Mouse (Mus musculus) urinary bladder, adult 18-20 months (tissue): ENCODE measurements around the gene Mfsd14b.

ENCODE experiments used
- DNase-seq, 2 experiments: peaks; one replicate each; pipeline ENCODE4 v3.0.0; 2022; ENCODE audit warnings: low spot score in 2 of 2, mixed read lengths in 2 of 2

Mfsd14b gene

DNA sequence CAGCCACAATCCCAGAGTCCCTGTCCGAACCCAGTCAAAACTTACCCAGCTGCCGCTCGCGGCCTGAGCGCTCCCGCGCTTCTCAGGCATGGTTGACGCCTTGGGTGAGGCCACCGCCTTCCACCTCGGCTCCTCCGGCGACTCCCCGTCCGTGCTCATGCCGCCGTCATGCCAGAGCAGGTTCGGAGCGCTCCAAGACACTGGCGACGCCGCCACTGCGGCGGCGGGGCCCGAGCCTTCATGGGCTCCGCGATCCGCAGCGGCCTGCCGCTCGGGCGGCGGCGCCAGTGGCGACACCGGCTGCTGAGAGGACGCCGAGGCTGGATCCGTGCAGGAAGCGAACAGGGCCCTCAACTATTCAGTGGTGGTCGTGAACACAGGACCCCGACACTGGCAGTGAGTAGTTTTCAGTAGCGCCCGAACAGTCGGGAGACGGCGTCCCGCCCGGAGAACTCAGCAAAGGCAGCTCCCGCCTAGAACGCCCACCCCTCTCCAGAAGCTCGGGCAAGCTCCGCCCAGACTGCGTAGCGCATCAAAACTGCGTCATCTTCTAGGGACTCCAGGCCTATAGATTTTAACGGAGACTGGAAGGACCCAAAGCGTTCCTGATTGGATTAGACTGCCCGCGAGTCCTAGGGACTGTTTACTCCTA lies at the start of gene Mfsd14b:
Gene Mfsd14b, minus strand, starts transcription at position 517 of the 652 bp plus-strand sequence.
- peak; percentile 85 to 94 for DNase-seq

DNA sequence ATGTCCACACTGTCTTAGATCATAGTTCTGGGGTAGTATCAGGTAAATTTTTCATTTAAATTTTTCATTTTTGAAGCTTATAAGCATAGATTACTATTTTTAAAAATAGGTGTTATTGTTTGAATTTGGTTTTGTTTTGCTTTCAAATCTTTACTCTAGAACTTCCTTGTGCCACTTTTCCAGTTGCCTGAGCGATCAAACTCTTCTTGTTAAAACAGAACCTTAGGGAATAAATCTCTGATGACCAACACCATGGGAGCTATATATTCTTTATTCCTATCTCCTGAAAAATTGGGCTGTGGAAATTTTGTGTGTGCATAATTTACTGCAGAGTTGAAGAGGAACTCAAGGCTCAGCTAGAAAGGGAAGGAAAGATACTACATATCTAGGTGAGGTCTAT lies 37.2 kb upstream of the Mfsd14b start, which contains the start of gene Olfr466:
Gene Olfr466, plus strand, starts transcription at position 301 of the 400 bp plus-strand sequence.
- no peak for DNase-seq

DNA sequence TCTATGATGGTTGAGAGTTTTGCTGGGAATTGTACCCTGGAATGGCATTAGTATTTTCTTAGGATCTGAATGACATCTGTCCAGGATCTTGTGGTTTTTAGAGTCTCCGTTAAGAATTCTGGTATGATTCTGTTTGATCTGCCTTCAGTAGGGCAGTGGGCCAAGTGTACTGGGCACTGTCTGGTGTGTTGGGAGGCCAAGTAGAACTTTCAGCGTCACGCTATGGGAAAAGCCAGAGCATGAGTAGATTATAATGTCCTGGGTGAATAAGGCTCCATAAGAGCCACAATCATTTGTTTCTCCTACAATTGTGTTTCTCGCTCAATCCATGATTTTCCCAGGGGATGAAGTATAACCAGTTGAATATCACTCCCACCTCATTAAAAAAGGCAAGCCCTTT lies 25.0 kb upstream of the Mfsd14b start, which contains the start of gene Olfr465-ps1:
Gene Olfr465-ps1, plus strand, starts transcription at position 301 of the 400 bp plus-strand sequence.
- DNase-seq, result no peak

DNA sequence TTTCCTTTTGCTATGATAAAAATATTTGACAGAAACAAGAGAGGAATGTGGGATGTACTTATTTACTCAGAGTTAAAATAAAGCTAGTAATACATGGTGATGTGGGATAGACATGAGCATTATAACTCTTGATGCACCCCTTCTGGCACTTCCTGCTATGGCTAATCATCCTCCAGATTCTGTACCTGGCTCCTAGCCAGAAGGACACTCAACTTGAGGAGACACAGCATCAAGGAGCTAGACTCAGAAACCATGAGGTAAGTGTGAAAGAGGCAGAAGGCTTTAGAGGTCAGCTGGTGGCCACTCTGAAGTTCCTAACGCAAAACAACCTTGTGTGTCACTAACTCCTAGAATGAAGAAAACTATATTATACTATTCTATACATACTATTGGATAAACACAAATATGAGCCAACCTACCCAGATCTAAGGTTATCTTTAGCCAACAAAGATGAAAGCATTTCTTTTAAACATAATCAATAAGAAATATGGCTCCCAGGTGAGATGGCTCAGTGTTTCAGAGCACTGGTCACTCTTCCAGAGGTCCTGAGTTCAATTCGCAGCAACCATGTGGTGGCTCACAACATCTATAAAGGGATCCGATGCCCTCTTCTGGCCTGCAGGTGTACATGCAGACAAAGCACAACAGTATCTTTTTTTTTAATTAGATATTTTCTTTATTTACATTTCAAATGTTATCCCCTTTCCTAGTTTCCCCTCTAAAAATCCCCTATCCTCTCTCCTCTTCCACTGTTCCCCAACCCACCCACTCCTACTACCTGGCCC lies 14.5 kb upstream of the Mfsd14b start:
- DNase-seq, result no peak

DNA sequence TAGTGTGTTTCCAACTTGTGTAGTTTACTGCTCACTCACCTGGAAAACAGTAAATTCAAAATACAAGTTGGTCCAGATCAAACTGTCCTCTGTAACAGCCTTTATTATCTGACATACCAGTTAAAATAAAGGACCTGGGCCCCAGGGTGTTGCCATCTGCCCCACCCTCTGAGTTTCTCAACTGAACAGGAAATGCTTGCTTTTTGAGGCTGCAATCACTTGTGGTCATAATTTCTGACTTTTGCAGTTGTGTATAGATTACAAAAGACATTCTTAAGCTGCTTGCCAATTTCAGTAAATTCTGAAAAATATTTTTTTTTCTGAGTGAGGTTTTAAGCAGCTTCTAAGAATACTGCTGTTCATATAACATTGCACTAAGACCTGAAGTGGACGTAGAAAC lies 9.3 kb upstream of the Mfsd14b start:
- DNase-seq, result no peak

DNA sequence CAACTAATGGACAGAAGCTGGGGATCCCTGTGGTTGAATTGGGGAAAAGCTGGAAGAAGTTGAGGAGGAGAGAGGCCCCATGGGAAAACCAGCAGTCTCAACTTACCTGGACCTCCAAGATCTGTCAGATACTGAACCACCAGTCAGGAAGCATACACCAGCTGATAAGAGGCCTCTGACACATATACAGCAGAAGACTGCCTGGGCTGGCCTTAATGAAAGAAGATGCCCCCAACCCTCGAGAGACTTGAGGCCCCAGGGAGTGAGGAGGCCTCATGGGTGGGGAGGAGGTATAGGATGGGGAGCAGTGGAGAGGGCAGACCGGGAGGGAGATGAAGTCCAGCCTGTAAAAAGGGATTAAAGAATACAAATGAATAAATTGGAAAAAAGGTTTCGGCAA lies 8.2 kb upstream of the Mfsd14b start:
- no peak for DNase-seq

DNA sequence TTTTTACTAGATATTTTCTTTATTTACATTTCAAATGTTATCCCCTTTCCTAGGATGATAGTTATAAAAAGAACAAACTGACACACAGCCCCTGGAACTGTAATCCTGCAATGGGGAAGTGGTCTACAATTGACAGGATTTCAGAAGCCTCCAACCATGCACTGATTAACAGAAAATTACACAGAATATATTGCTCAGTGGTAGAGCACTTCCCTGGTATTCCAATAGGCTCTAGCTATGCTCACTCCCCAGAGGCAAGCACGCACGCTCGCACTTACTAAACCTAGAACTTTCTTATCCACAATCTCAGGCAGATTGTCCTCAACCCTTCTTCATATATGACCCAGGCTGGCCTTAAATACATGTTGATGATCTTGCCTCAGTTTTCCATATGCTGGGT lies 464 bp upstream of the Mfsd14b start:
- no peak for DNase-seq

DNA sequence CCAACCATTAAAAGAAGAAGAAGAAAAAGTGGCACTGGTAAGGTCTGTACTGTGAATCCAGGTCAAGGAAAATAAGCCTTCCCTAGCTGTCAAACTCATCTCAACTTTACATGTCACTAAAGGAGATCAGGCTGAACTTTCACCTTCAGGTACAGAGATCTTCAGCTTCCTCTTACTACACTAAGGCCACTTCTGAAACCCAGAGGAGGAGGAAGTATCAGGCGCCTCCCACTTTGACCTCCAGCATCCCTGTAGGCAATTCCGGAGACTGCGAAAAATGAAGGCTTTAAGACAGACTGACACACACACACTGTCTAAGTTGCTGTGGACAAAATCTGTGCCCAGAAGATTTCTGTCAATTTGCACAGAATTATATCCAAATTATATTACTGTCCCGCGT lies 814 bp downstream of the Mfsd14b start:
- no peak for DNase-seq

DNA sequence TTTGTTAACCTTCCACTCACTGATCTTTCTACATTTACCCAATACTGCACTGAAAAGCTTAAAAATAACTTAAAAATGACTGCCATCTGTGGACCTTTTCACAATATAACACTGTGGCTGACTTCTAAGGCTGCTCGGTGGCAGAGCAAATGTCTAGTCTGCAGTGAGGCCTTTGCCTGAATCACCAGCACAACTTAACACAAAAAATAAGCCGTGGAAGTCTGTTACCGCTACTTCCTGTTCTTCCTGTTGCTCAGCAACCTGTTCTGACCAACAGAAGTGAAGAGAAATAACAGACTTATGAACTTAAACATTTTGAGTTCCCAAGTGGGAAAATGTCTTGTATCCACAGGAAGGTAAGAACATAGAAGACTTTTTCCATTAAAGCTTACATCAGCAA lies 11.5 kb downstream of the Mfsd14b start:
- DNase-seq, result no peak

DNA sequence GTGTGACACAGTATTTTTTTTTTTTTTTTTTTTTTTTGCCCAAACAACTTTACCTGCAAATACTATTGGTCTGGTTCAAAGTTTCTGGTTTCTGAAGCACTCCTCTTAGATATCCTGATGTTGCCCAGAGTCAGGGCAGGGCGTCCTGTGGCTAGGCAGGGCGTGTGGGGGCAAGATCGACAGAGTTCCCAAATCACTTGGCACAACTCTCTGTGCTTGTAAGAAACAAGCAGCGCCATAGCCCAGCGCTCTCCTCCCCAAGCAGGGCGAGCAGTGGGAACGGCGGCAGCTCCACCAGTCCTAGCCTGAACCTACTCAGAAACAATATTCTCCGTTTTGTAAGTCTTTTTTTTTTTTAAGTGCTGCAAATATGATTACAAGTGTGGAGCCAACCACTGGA lies 12.1 kb downstream of the Mfsd14b start:
- no peak for DNase-seq

DNA sequence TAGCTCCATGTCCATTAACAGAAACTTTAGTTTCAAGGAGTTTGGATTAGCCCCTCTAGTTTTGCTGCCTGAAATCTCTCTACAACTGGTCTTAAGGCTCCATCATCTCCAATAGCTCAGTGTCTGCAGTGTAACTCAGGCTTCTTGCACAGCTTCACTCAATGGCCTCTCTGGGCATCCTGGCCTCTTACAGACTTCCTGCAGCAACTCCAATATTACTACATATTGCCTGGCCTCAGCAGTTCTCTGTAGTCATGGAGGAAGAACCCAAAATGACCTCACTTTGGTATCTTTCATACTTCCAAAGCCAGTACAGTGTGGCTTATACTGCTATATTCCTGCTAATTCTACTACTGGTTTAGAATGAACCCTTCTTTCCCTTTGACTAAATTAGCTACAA lies 15.8 kb downstream of the Mfsd14b start:
- no peak for DNase-seq

DNA sequence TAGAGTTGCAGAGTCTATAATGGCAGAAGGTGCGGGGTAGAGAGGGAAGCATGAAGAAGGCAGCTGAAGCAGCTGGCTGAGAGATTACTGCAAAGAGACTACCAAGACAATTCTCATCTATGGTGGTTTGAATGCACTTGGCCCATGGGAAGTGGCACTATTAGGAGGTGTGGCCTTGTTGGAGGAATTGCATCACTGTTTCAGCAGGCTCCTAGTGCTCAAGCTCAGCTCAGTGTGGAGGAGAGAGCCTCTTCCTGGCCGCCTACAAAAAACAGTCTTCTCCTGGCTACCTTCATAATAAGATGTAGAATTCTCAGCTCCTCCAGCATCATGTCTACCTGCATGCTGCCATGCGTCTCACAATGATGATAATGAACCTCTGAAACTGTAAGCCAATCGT lies 16.9 kb downstream of the Mfsd14b start:
- no peak for DNase-seq

DNA sequence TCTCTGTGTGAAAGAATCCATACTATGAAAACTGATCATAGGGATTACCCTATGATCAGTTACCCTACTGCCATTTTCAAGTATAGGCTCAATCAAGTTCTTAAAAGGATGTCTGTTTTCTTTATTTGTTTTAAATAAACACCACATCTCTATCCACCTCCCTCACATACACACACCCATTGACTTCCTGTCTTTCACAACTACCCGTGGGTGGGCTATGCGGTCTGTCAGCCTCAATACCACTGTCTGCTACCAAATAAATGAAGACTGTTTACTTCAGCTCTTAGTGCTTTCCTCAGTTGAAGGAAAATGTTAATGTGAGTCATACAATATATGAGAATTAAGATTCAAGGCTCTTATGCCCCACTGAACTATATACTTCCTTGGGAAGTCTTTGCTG lies 42.8 kb downstream of the Mfsd14b start:
- DNase-seq, result no peak

DNA sequence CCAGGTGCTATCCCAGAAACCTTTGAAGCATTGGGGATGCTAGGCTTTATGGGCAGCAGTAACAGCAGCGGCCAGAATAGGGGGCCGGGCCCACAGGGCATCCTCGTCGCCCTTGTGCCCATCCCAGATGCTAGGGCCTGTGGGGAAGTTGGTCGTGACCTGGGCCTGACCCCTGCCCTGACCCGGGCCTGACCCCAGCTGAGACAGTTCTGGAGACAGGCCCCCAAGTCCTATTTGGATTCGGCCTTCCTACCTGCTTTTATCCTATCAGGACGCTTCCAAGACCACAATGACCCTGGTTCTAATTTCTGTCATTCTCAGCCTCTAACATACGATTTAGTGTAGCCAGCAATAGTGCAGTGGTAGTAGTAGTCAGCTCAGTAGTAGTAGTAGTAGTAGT lies 60.1 kb downstream of the Mfsd14b start, which contains the start of gene Prss47:
Gene Prss47, minus strand, starts transcription at position 101 of the 400 bp plus-strand sequence.
- no peak for DNase-seq

DNA sequence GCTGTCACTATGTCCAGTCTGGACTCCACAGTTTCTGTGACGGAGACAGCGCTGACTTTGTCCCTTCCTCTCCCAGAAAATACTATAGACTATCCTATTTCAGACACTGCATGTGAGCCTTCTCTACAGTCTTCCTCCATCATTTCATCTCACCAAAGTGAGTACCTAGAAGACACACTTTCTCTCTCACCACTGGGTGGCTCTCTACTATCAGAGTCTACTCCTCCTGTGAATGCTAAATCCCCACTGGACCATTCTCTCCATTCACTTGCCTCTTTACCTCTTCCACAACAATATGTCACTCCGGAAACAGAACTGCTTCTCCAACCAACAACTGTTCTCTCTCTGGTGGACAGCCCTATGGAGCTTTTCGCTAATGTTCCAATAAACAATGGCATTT lies 77.7 kb downstream of the Mfsd14b start:
- no peak for DNase-seq

DNA sequence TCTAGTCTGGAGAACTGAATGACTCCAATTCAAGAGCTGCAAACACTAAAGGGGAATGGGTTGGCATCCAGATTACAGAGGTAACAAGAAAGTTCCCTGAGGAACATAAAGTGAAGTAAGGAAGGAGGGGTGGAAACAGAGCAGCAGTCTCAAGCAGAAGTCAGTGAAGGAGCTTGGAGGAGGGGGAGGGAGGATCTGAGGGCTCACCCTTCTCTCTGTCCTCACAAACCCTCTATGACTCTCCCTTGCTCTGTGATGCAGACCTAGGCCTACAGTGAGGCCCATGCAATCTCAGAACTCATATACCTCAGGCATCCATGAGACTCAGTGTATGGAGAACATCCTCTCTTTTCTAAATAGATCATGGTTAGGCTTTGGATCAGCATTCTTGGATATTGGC lies 80.0 kb downstream of the Mfsd14b start, which contains the start of gene Spata31d1c:
Gene Spata31d1c, plus strand, starts transcription at position 301 of the 400 bp plus-strand sequence.
- DNase-seq, result no peak
